Mouse (Mus musculus) intestine, embryonic 15.5 days (tissue): ENCODE measurements at regions not wholly inside any gene's neighbourhood (a gene's known extent, or its start where the extent isn't known, plus 50 kb on each side); places are given as distances from the start of the nearest gene placed in this dataset.
A peak's percentile ranks its signal among the peaks of the same experiment; 100 is the strongest.

Experiments used
- ATAC-seq: fragments of 200-750 bp; cut with Nextera tagmentation; 2 replicates; pipeline ENCODE4 v1.8.0; 2017; ENCODE audit warnings: moderate TSS enrichment, moderate library complexity
- H3K27ac ChIP-seq: fragments of 300-500 bp; sonication (generic); 2 replicates; pipeline ENCODE4 v1.5.1; 2015; ENCODE audit warnings: mild to moderate bottlenecking, inconsistent platforms
- H3K27me3 ChIP-seq: fragments of 300-500 bp; sonication (generic); replicated peaks from 2 replicates; pipeline ENCODE4 v1.6.1; 2015; ENCODE audit warnings: inconsistent platforms
- H3K36me3 ChIP-seq: fragments of 300-500 bp; sonication (generic); 2 replicates; pipeline ENCODE4 v1.6.1; 2015; ENCODE audit warnings: inconsistent platforms
- H3K4me1 ChIP-seq: fragments of 300-500 bp; sonication (generic); replicated peaks from 2 replicates; pipeline ENCODE4 v1.6.1; 2015; ENCODE audit warnings: inconsistent platforms
- H3K4me2 ChIP-seq: fragments of 300-500 bp; sonication (generic); replicated peaks from 2 replicates; pipeline ENCODE4 v1.6.1; 2015; ENCODE audit warnings: mild to moderate bottlenecking, inconsistent platforms
- H3K4me3 ChIP-seq: fragments of 300-500 bp; sonication (generic); replicated peaks from 2 replicates; pipeline ENCODE4 v1.5.1; 2015; ENCODE audit warnings: inconsistent platforms
- H3K9ac ChIP-seq: fragments of 300-500 bp; sonication (generic); 2 replicates; pipeline ENCODE4 v1.6.1; 2015; ENCODE audit warnings: inconsistent platforms
- H3K9me3 ChIP-seq: fragments of 300-500 bp; sonication (generic); 2 replicates; pipeline ENCODE4 v1.6.1; 2016; ENCODE audit warnings: inconsistent platforms
- WGBS: fragments of 180-500 bp; shearing (Covaris S2); methylation state at CpG from one replicate; pipeline ENCODE4 v1.1.7; 2015; 5-methylcytosine and 5-hydroxymethylcytosine counted together

GRCm38 (mm10) chr10:117437970-117438369 is 58.2 kb upstream of the Cpsf6 start:
- Histone ChIP-seq H3K36me3 (no peaks in the 10 kb centered on the region), H3K9ac (no peak overlapping the region), H3K27ac (no peak overlapping the region), H3K4me3 (no peak overlapping the region), H3K9me3 (no peaks in the 10 kb centered on the region), H3K27me3 (no peaks in the 10 kb centered on the region), H3K4me1 (peaks cover 5% of the 10 kb centered on the region), H3K4me2 (no peak overlapping the region)
- ATAC-seq, result no peak
- WGBS, result 94% methylated on average over 2 of the region's 2 CpGs

- H3K27me3 ChIP-seq, result no peaks in the 10 kb centered on the region
- WGBS, result 42% methylated on average over 27 of the region's 27 CpGs
- H3K27ac ChIP-seq, result no peak overlapping the region
- H3K4me3 ChIP-seq, result no peak overlapping the region
- no peak for ATAC-seq
- peak overlapping the region; percentile 30; the same call in 1 of the 2 replicates for H3K4me2 ChIP-seq
- H3K36me3 ChIP-seq, result no peaks in the 10 kb centered on the region
- no peaks in the 10 kb centered on the region for H3K9me3 ChIP-seq
- H3K4me1 ChIP-seq, result peaks cover 5% of the 10 kb centered on the region
- no peak overlapping the region for H3K9ac ChIP-seq
Measured at GRCm38 (mm10) chr10:117436875-117437715, 57.3 kb upstream of the Cpsf6 start.

- H3K4me2 ChIP-seq, result no peak overlapping the region
- H3K4me3 ChIP-seq, result no peak overlapping the region
- 60% methylated on average over 8 of the region's 8 CpGs for WGBS
- H3K9me3 ChIP-seq, result no peaks in the 10 kb centered on the region
- no peaks in the 10 kb centered on the region for H3K36me3 ChIP-seq
- H3K27me3 ChIP-seq, result no peaks in the 10 kb centered on the region
- peaks cover 5% of the 10 kb centered on the region for H3K4me1 ChIP-seq
- no peak overlapping the region for H3K9ac ChIP-seq
- H3K27ac ChIP-seq, result no peak overlapping the region
- ATAC-seq, result no peak
Measured at GRCm38 (mm10) chr10:117436308-117436874, 56.6 kb upstream of the Cpsf6 start.

- 43% methylated on average over 12 of the region's 12 CpGs for WGBS
- Histone ChIP-seq H3K9me3 (no peaks in the 10 kb centered on the region), H3K4me2 (peak overlapping the region; percentile 55), H3K36me3 (no peaks in the 10 kb centered on the region), H3K4me1 (peaks cover 5% of the 10 kb centered on the region), H3K27me3 (no peaks in the 10 kb centered on the region), H3K9ac (no peak overlapping the region), H3K27ac (no peak overlapping the region), H3K4me3 (no peak overlapping the region)
- peak; percentile 55 for ATAC-seq
Measured at GRCm38 (mm10) chr10:117435734-117436121, 55.9 kb upstream of the Cpsf6 start.

GRCm38 (mm10) chr10:117434871-117435733 is 55.3 kb upstream of the Cpsf6 start:
- no peaks in the 10 kb centered on the region for H3K36me3 ChIP-seq
- H3K4me1 ChIP-seq, result peaks cover 5% of the 10 kb centered on the region
- no peak overlapping the region for H3K9ac ChIP-seq
- no peak overlapping the region for H3K27ac ChIP-seq
- no peaks in the 10 kb centered on the region for H3K9me3 ChIP-seq
- no peaks in the 10 kb centered on the region for H3K27me3 ChIP-seq
- peak overlapping the region; percentile 55 for H3K4me2 ChIP-seq
- ATAC-seq, result peak; percentile 90
- WGBS, result 11% methylated on average over 33 of the region's 33 CpGs
- peak overlapping the region; percentile 13; the same call in 1 of the 2 replicates for H3K4me3 ChIP-seq

- no peaks in the 10 kb centered on the region for H3K9me3 ChIP-seq
- no peaks in the 10 kb centered on the region for H3K36me3 ChIP-seq
- H3K4me2 ChIP-seq, result no peak overlapping the region
- H3K27me3 ChIP-seq, result no peaks in the 10 kb centered on the region
- WGBS, result 95% methylated on average over 8 of the region's 8 CpGs
- no peak overlapping the region for H3K9ac ChIP-seq
- no peak overlapping the region for H3K27ac ChIP-seq
- peaks cover 5% of the 10 kb centered on the region for H3K4me1 ChIP-seq
- no peak for ATAC-seq
- no peak overlapping the region for H3K4me3 ChIP-seq
Measured at GRCm38 (mm10) chr10:117434293-117434842, 54.6 kb upstream of the Cpsf6 start.

GRCm38 (mm10) chr10:117433547-117434292 is 53.9 kb upstream of the Cpsf6 start:
- Histone ChIP-seq H3K36me3 (no peaks in the 10 kb centered on the region), H3K9ac (no peak overlapping the region), H3K9me3 (no peaks in the 10 kb centered on the region), H3K4me1 (peaks cover 5% of the 10 kb centered on the region), H3K27me3 (no peaks in the 10 kb centered on the region), H3K27ac (no peak overlapping the region), H3K4me2 (no peak overlapping the region), H3K4me3 (no peak overlapping the region)
- WGBS, result 93% methylated on average over 12 of the region's 12 CpGs
- ATAC-seq, result no peak

- ATAC-seq, result no peak
- Histone ChIP-seq H3K4me1 (peaks cover 5% of the 10 kb centered on the region), H3K27ac (no peak overlapping the region), H3K9ac (no peak overlapping the region), H3K27me3 (no peaks in the 10 kb centered on the region), H3K4me3 (no peak overlapping the region), H3K4me2 (peak overlapping the region; percentile 50; the same call in 1 of the 2 replicates), H3K36me3 (no peaks in the 10 kb centered on the region), H3K9me3 (no peaks in the 10 kb centered on the region)
- 92% methylated on average over 7 of the region's 7 CpGs for WGBS
Measured at GRCm38 (mm10) chr10:117432871-117433546, 53.2 kb upstream of the Cpsf6 start.

- no peak overlapping the region for H3K9ac ChIP-seq
- ATAC-seq, result no peak
- no peak overlapping the region for H3K4me3 ChIP-seq
- no peaks in the 10 kb centered on the region for H3K36me3 ChIP-seq
- 13% methylated on average over 21 of the region's 21 CpGs for WGBS
- no peak overlapping the region for H3K27ac ChIP-seq
- H3K9me3 ChIP-seq, result no peaks in the 10 kb centered on the region
- peak overlapping the region; percentile 50 for H3K4me2 ChIP-seq
- H3K27me3 ChIP-seq, result no peaks in the 10 kb centered on the region
- peaks cover 5% of the 10 kb centered on the region for H3K4me1 ChIP-seq
Measured at GRCm38 (mm10) chr10:117432415-117432814, 52.6 kb upstream of the Cpsf6 start.

GRCm38 (mm10) chr10:117431850-117432249 is 52.0 kb upstream of the Cpsf6 start:
- Histone ChIP-seq H3K4me3 (no peak overlapping the region), H3K36me3 (no peaks in the 10 kb centered on the region), H3K4me2 (peak overlapping the region; percentile 50), H3K9me3 (no peaks in the 10 kb centered on the region), H3K27ac (no peak overlapping the region), H3K4me1 (peaks cover 5% of the 10 kb centered on the region), H3K9ac (no peak overlapping the region), H3K27me3 (no peaks in the 10 kb centered on the region)
- ATAC-seq, result no peak
- WGBS, result 76% methylated on average over 12 of the region's 12 CpGs

GRCm38 (mm10) chr10:117431086-117431619 is 51.3 kb upstream of the Cpsf6 start:
- ATAC-seq, result no peak

More at GRCm38 (mm10) chr10:117431086-117431619, 51.3 kb upstream of the Cpsf6 start:
- H3K36me3 ChIP-seq, result no peaks in the 10 kb centered on the region
- H3K4me2 ChIP-seq, result no peak overlapping the region
- H3K4me3 ChIP-seq, result no peak overlapping the region
- H3K27me3 ChIP-seq, result no peaks in the 10 kb centered on the region
- no peaks in the 10 kb centered on the region for H3K9me3 ChIP-seq
- peaks cover 5% of the 10 kb centered on the region for H3K4me1 ChIP-seq
- H3K9ac ChIP-seq, result no peak overlapping the region
- 96% methylated on average over 3 of the region's 3 CpGs for WGBS
- no peak overlapping the region for H3K27ac ChIP-seq
